Mouse (Mus musculus) regulatory T cell (primary cell): ENCODE measurements around the gene Wrnip1.
"Not testable (repeated sequence)": the region's sequence is repeated elsewhere in the genome, so short reads cannot be mapped to it uniquely, and the experiment has no call there.

Source experiments
- in situ Hi-C: fragments of 300-600 bp; cut with MboI, MseI; formaldehyde crosslinking; loops from one replicate; pipeline ENCODE4 v1.15.1; 2025; ENCODE audit warnings: high pct_unique_total_duplicates

Gene Wrnip1

GRCm38 (mm10) chr13:32850668-32851404 lies 49.0 kb downstream of the Wrnip1 start, which contains the start of gene Serpinb1a:
Serpinb1a (minus strand) TSS chr13:32851185.
- in situ Hi-C loops = loop anchor here (10.0 kb wide), 1 partner anchor 1054 kb away; the partner anchor contains the start of gene Serpinb6c

GRCm38 (mm10) chr13:32851967-32852366 lies 50.1 kb downstream of the Wrnip1 start:
- in situ Hi-C loops = loop anchor here (10.0 kb wide), 1 partner anchor 1053 kb away; the partner anchor contains the start of gene Serpinb6c

GRCm38 (mm10) chr13:32852539-32852938 lies 50.7 kb downstream of the Wrnip1 start:
- in situ Hi-C loops = loop anchor here (10.0 kb wide), 1 partner anchor 1052 kb away; the partner anchor contains the start of gene Serpinb6c

- in situ Hi-C loops = loop anchor here (10.0 kb wide), 1 partner anchor 1052 kb away; the partner anchor contains the start of gene Serpinb6c
Observed at GRCm38 (mm10) chr13:32853073-32853472, 51.2 kb downstream of the Wrnip1 start.

- in situ Hi-C loops = no loop called here
Observed at GRCm38 (mm10) chr13:32860821-32861220, 59.0 kb downstream of the Wrnip1 start.

- in situ Hi-C loops = no loop called here
Observed at GRCm38 (mm10) chr13:32863456-32863855, 61.6 kb downstream of the Wrnip1 start.

GRCm38 (mm10) chr13:32864529-32864928 lies 62.7 kb downstream of the Wrnip1 start:
- in situ Hi-C loops = not testable (repeated sequence)

GRCm38 (mm10) chr13:32865591-32865990 lies 63.8 kb downstream of the Wrnip1 start:
- in situ Hi-C loops = no loop called here

- in situ Hi-C loops = no loop called here
Observed at GRCm38 (mm10) chr13:32866484-32866883, 64.6 kb downstream of the Wrnip1 start.

- in situ Hi-C loops = no loop called here
Observed at GRCm38 (mm10) chr13:32867030-32867429, 65.2 kb downstream of the Wrnip1 start.

- in situ Hi-C loops = not testable (repeated sequence)
Observed at GRCm38 (mm10) chr13:32868233-32868632, 66.4 kb downstream of the Wrnip1 start.

GRCm38 (mm10) chr13:32868843-32869242 lies 67.0 kb downstream of the Wrnip1 start:
- in situ Hi-C loops = no loop called here
